Mouse (Mus musculus) spleen, adult 2 months (tissue): ENCODE measurements at regions not wholly inside any gene's neighbourhood (a gene's known extent, or its start where the extent isn't known, plus 50 kb on each side); places are given as distances from the start of the nearest gene placed in this dataset.
"Not testable (repeated sequence)": the region's sequence is repeated elsewhere in the genome, so short reads cannot be mapped to it uniquely, and the experiment has no call there.

ENCODE experiments used
- DNase-seq, 2 experiments: peaks; one replicate each; pipeline versions ENCODE4 v3.0.0 to v3.0.0-alpha.2; 2012 to 2021; ENCODE audit warnings: low spot score in 2 of 2, low read depth in 1 of 2
- H3K27ac ChIP-seq: fragments of 200-500 bp; 2 replicates; pipeline ENCODE4 v1.5.1; 2012; ENCODE audit warnings: low read length, inconsistent platforms; ENCODE audit not compliant: insufficient read depth
- H3K27me3 ChIP-seq: fragments of 200-500 bp; 2 replicates; pipeline ENCODE4 v1.6.1; 2012; ENCODE audit warnings: mild to moderate bottlenecking, moderate library complexity, low read length, inconsistent platforms; ENCODE audit not compliant: control insufficient read depth, insufficient read depth
- H3K36me3 ChIP-seq: fragments of 200-500 bp; 2 replicates; pipeline ENCODE4 v1.6.1; 2012; ENCODE audit warnings: mild to moderate bottlenecking, low read length, inconsistent platforms; ENCODE audit not compliant: control insufficient read depth, insufficient read depth
- H3K4me1 ChIP-seq: fragments of 200-500 bp; 2 replicates; pipeline ENCODE4 v1.6.1; 2011; ENCODE audit warnings: inconsistent platforms; ENCODE audit not compliant: control insufficient read depth, insufficient read depth, insufficient read length
- H3K4me3 ChIP-seq: fragments of 200-500 bp; 2 replicates; pipeline ENCODE4 v1.5.1; 2011; ENCODE audit warnings: mild to moderate bottlenecking, inconsistent platforms; ENCODE audit not compliant: insufficient read depth, insufficient read length; ENCODE audit errors: extremely low read depth
- CTCF ChIP-seq: fragments of 200-500 bp; IDR thresholded peaks from 2 replicates; pipeline ENCODE4 v1.5.1; 2011; ENCODE audit warnings: mild to moderate bottlenecking, inconsistent platforms; ENCODE audit not compliant: insufficient read depth, insufficient read length, insufficient replicate concordance; ENCODE audit errors: extremely low read depth
- POLR2A ChIP-seq: fragments of 200-500 bp; IDR thresholded peaks from 2 replicates; pipeline ENCODE4 v1.6.1; 2011; ENCODE audit warnings: low read depth, low read length, inconsistent platforms
- WGBS: fragments of 180-500 bp; shearing (Covaris S2); methylation state at CpG from one replicate; pipeline ENCODE4 v1.1.7; 2018; 5-methylcytosine and 5-hydroxymethylcytosine counted together

DNA sequence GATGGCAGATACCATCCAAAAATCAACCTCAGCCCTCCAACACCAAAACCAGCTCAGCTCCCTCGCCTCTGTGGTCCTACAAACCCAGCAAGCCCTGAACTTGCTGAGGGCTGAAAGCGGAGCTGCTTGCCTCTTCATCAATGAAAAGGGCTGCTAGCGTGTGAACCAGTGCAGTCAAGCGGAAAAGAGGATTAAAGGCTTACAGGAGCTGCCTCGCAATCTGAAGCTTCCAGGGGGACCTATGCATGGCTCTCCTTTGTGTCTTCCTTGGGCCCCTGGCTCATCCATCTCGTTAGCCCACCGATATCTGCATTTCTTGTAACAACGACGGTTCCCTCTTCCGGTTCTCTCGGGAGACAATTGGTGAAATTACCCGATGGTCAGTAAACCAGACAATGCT lies 107.3 kb upstream of the Ipo5 start:
- TF ChIP-seq POLR2A (no peak), CTCF (no peak)

DNA sequence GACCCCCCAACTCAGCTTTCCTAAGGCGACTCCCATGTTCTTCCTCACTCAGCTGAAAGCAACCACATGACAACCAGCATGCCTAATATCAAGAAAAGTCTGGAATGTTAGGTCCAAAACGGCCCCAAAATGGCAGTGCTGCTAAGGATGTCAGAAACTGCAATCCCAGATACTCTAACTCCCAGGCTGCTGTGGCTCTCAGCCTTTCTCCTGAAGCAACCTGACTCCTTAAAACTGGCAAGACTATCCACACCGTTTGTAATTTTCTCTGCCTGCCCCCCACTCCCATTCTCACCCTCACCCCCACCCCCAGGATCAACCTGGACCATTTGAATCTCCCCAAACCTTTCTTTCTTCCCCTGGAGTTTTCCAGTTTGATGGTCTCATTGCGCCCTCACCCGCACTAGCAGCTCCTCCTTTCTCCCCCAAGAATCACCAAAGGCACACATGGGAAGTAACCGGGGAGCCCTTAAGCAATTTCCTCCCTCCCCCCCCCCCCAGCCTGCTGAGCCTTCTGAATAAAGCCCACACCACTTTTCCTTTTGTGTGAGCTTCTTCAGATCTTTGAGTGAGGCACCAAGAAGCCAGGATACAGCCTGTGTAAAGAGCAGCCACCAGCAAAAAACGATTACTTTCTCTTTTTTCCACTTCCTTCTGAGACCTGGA lies 106.7 kb upstream of the Ipo5 start:
- H3K36me3 ChIP-seq = no peaks in the 10 kb centered on the region
- H3K4me1 ChIP-seq = no peaks in the 10 kb centered on the region
- no peak overlapping the region for H3K27ac ChIP-seq
- no peaks in the 10 kb centered on the region for H3K27me3 ChIP-seq
- DNase-seq = no peak
- TF ChIP-seq CTCF (no peak), POLR2A (no peak)
- WGBS = 32% methylated on average over 7 of the region's 7 CpGs
- H3K4me3 ChIP-seq = no peak overlapping the region

More for the DNA sequence above, 107.3 kb upstream of the Ipo5 start:
- Histone ChIP-seq H3K4me1 (no peaks in the 10 kb centered on the region), H3K36me3 (no peaks in the 10 kb centered on the region), H3K27ac (no peak overlapping the region), H3K27me3 (no peaks in the 10 kb centered on the region), H3K4me3 (no peak overlapping the region)
- no peak for DNase-seq
- WGBS = 30% methylated on average over 12 of the region's 12 CpGs

DNA sequence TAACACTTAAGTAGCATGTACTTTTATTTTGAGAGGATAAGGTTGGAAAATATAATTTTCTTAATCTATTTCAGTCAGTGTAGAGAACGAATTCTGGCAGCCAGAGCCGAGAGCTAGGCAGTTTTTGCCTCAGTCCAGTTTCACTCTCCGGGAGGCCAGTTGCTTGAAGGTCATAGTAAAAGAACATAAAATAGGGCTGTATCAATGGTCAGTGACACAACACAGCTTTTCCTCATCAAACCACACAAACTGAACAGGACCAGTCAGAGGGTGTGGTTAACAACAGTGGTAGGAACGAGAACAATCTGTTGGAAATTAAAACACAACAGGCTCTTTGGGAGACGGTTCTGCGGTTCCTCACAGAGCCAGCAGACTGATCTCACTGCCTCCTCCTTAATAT lies 105.9 kb upstream of the Ipo5 start:
- TF ChIP-seq POLR2A (no peak), CTCF (no peak)
- Histone ChIP-seq H3K4me1 (no peaks in the 10 kb centered on the region), H3K27ac (no peak overlapping the region), H3K4me3 (no peak overlapping the region), H3K27me3 (no peaks in the 10 kb centered on the region), H3K36me3 (no peaks in the 10 kb centered on the region)
- DNase-seq = no peak
- 77% methylated on average over 6 of the region's 6 CpGs for WGBS

DNA sequence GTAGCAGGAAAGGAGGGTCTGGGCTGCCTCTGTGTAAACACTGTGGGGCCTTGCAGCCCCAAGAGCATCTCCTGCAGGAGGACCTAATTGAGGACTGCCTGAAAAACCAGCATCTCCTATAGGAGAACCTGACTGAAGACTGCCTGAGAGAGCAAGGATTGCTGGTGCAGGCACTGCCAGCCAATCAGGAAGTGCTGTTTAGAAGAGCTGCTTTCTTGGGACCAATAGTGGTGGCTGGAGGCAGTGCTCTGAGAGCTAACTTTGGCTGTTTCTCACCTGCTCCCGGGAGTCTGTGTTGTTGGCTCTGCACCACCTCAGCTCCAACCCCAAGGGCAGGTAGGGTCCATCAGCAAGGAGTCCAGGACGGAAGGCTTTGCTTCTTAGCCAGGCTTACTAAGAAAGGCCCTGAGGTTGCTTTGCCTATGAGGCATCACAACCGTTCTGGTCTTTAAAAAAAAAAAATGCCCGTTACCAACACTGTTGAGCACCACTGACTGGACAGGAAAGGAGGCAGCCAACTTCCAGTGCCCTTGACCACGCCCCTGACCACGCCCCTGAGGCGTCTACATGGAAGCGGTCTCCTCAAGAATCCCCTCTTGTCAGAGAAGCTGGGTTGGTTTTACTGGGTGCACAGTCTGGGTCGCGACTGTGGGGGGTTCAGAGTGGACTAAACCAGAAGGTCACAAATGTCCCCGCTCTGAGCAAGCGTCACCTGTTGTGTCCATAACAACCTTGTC lies 105.0 kb upstream of the Ipo5 start:
- not testable (repeated sequence) for H3K4me3 ChIP-seq, H3K36me3 ChIP-seq, H3K27ac ChIP-seq, H3K27me3 ChIP-seq, H3K4me1 ChIP-seq, DNase-seq
- WGBS = 61% methylated on average over 12 of the region's 12 CpGs

DNA sequence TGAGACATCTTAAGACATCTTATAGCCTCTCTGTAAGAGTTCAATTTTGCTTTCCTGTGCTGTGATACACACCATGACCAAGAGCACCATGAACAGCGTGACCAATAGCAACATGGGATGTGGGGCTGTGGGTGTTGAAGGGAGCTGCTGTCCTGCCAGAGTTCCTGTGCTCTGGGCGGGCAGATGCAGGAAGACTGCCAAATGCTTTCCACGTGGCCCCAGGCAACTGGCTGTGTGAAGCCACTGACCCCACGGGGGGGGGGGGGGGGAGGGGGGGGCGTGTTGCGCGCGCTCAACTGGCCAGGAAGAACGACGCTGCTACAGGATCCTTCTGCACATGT lies 104.5 kb upstream of the Ipo5 start:
- TF ChIP-seq POLR2A (no peak), CTCF (no peak)
- Histone ChIP-seq H3K36me3 (no peaks in the 10 kb centered on the region), H3K4me1 (no peaks in the 10 kb centered on the region), H3K4me3 (no peak overlapping the region), H3K27ac (no peak overlapping the region), H3K27me3 (no peaks in the 10 kb centered on the region)
- WGBS = 65% methylated on average over 10 of the region's 10 CpGs
- DNase-seq = no peak

DNA sequence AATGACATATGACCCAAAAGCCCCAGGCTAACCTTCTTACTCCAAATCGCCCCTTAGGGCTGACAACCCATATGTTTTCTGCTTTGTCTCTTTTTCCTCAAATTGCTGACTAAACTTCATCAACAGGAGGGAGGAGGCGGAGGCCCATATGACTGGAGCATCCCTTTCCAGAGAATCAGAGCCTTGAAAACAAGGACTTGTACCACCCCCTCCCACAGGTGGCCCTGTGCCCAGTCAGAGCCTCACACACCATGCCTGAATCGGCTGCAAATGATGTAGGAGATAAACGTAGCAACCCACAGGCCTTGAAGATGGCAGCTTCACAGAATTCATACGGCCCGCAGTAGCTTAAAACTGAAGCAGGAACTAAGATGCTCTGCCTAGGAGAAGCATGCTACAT lies 101.7 kb upstream of the Ipo5 start:
- H3K27me3 ChIP-seq = no peaks in the 10 kb centered on the region
- DNase-seq = no peak
- H3K27ac ChIP-seq = no peak overlapping the region
- no peak overlapping the region for H3K4me3 ChIP-seq
- no peak for TF ChIP-seq POLR2A
- no peak for TF ChIP-seq CTCF
- H3K36me3 ChIP-seq = no peaks in the 10 kb centered on the region
- no peaks in the 10 kb centered on the region for H3K4me1 ChIP-seq
- 89% methylated on average over 6 of the region's 6 CpGs for WGBS

DNA sequence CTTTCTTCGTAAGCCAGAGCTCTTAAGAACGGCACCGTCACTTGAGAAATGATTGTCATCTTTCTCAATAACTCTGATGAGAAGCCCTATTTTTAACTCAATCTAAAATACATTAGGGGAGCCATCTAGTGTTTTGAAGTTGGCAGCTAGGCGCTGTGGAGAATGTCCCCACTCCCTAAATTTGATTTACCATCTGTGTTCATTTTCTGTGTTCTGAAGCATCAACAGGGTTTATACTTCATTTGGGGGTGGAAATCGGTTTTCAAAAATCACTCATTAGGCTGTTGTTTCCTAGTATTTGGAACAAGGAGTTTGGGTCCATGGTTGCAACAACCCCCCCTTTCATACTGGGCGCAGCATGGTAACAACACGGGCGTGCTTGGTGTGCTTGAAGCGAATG lies 97.1 kb upstream of the Ipo5 start:
- WGBS = 92% methylated on average over 9 of the region's 9 CpGs

DNA sequence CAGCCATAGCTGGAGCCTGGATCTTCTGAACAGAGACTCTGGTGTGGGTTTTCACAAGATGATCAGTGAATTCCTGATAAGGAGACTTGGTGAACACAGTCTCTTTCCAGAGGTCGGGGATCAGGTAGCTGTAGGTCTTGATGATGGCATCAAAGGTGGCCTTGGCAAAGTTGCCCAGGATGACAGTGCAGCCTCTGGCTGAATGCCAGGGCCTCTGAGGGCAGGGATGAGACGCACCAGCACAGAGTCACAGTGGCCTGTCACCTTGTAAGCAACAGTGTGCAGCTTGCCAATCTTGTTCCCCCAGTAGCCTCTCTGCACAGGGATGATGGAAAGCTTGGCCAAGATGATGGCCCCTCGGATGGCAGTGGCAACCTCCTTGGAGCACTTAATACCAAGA lies 95.9 kb upstream of the Ipo5 start:
- not testable (repeated sequence) for H3K27ac ChIP-seq, H3K4me3 ChIP-seq, H3K27me3 ChIP-seq, H3K4me1 ChIP-seq, H3K36me3 ChIP-seq, DNase-seq
- 84% methylated on average over 3 of the region's 3 CpGs for WGBS

More for the DNA sequence above, 97.1 kb upstream of the Ipo5 start:
- TF ChIP-seq POLR2A = no peak
- no peak for TF ChIP-seq CTCF
- H3K4me3 ChIP-seq = no peak overlapping the region
- no peaks in the 10 kb centered on the region for H3K27me3 ChIP-seq
- H3K27ac ChIP-seq = no peak overlapping the region
- H3K4me1 ChIP-seq = no peaks in the 10 kb centered on the region
- no peak for DNase-seq
- H3K36me3 ChIP-seq = no peaks in the 10 kb centered on the region
